Mouse (Mus musculus) kidney, adult 9 months (tissue): ENCODE measurements at regions not wholly inside any gene's neighbourhood (a gene's known extent, or its start where the extent isn't known, plus 50 kb on each side); places are given as distances from the start of the nearest gene placed in this dataset.
"Not testable (repeated sequence)": the region's sequence is repeated elsewhere in the genome, so short reads cannot be mapped to it uniquely, and the experiment has no call there.

ENCODE experiments used
- DNase-seq: peaks from one replicate; pipeline ENCODE4 v3.0.0; 2022

DNA sequence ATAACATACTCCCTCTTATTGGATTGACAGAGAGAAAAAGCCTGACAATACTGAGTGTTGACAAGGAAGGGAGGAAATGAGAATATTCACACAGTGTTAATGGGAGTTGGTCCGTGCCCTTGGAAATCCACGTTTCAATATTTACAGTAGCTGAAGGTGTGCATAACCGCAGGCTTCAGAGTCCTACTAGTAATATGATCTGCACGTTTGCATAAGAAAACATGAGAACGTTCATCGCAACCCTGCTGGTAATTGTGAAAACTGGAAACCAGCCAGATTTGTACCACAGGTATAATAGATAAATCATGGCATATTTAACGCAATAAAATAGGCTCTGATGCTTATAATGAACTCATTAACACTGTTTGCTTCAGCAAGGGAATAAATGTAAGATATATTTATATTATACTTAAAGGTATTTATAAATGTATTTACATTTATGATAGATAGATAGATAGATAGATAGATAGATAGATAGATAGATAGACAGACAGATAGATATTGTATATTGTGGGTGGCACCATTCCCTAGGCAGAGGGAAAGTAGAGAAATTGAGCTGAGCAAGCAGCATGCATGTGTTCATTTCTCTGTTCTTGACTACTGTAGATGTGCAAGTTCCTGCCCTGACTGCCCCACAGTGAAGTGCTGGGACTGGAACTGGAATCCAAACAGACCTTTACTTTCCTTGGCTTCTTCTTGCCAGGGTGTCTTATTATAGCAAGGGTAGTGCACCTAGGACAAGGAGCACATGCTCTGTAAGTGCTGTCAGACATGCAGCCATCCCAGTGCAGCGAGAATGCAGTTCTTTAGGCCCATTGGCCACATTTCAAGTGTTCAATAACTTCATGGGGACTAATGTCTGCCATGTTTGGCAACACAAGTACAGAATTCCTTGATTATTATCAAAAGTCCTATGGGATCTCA, 117.6 kb upstream of the Cpm start:
- no peak for DNase-seq

DNA sequence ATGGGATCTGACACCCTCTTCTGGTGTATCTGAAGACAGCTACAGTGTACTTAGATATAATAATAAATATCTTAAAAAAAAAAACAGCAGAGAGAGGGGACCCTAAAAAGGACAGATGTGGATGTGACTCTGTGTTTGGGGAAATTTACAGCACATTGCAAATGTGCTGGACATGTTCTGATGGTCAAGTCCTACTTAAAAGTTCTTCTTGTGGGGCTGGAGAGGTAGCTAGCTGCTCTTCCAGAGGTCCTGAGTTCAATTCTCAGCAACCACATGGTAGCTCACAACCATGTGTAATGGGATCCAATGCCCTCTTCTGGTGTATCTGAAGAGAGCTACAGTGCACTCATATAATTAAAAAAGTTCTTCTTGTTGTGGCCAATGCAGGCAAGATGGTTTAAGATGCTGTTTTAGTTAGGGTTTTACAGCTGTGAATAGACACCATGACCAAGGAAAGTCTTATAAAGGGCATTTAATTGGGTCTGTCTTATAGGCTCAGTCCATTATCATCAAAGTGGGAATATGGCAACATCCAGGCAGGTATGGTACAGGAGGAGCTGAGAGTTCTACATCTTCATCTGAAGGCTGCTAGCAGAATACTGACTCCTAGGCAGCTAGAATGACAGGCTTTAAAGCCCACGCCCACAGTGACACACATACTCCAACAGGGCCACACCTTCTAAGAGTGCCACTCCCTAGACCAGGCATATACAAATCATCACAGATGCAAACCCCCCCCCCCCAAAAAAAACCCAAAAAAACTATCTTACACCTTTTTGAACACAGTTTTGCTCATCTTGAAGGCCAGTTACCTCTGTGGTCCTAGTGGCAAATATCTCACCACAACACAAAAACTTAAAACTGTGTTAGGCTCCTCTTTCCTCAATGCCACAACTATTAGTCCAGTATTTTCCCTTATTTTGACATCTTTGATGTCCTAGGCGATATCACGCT, 118.5 kb upstream of the Cpm start:
- DNase-seq: no peak

DNA sequence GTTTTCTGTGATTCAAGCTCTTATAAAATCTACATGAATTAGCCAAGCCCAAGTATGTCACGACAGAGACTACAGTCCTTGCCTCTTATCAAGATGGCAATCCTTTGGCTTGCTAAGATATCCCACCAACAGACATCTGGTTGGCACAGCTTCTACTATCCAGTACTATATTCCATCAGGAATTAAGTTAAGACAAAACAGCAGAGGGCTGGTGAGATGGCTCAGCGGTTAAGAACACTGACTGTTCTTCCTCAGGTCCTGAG, 119.1 kb upstream of the Cpm start:
- no peak for DNase-seq

DNA sequence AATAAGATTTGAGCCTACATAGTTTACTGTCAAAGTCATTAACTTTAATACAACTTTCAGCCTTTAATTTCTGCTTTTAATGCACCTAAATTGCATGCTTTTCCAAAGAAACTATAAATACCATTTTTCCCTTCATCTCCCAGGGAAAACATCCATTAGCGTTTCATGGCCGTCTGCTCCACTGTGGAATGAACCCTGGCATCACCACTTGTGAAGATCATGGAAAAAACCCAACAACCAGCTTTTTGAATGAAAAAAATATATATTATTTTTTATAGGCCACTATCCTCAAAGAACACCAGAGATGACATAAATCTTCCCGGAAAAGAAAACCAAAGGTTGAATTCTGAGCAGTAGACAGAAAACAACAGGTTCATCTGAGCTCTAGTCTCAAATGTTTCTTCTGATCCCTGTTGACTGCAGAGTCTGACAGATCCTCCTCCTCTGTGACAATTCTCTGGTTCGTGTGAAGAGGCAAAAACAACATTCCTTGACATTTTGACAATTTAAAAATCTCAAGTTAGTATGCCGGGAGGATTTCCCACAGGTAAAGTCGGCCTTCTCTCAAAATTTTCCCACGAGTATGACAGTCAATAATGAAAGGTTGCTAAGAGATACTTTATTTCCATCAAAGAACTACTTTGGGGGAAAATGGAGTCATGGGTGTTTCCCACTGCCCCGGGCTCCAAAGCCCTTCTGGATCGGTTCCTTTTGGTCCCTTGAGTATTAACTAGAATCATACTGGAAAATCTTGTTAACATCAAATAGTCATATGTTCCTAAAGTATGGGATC, 119.7 kb upstream of the Cpm start:
- DNase-seq: no peak

DNA sequence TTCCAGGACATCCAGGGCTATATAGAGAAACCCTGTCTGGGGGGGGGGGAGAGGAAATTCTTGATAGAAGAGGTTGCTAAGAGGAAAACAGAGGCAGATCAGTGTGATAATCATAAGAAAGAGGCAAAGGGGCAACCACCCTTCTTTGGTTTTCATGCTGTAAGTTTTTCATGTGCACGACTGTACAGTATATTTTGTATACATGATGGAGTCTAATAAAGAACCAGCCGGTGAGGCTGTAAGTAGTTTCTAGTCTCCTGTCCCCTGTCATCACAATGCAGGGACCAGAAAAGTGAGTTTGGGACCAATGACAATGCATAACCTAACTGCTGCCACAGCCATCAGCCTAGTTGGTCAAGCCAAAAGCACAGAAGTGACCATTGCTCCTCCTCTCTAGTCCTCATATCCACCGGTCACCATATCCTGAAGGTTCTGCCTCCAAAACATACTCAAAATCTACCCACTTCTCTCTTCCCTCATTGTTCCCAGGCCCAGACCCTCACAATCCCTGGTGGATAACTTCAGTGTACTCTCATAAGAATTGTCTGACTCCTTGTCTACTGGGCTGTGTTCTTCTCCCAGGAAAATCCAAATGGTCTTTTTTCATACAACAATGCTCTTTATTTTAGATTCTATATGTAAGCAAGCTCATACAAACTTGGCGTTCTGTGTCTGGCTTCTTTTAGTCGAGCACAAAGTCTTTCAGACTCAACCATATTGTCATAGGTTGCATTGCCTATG, 122.9 kb upstream of the Cpm start:
- no peak for DNase-seq

DNA sequence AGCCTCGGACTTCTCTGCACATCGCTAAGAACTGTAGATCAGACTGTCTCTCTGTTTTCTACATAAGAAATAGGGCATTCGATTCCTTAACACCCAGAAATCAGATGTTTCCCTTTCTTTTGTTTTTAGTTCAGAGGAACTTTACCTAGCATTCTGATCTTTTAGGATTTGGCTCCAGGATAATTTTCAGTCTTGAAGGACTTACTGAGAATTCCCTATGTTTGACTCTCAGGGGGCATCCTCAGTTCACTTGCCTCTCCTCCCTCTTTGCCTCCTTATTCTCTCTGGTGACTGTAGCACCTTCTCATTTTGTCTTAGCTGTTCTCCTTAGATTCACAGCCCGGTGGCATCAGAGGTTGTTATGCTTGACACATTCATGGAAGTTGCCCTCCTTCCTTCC, 123.8 kb upstream of the Cpm start:
- no peak for DNase-seq

DNA sequence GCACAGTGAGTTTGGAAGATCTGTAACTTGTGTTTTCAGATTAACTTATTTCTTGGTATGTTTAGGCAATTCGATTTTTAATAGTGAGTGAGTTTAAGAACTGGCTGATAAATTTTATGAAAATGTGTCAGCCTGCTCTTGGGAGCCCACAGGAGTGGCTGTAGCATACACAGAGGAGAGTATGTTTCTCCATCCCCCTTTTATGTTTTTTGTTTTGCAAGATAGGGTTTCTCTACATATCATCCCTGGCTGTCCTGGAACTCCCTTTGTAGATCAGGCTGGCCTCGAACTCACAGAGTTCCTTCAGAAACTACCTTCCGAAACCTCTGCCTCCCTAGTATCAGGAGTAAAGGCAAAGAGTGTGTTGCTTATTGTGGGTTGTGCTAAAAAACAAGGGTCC, 124.2 kb upstream of the Cpm start:
- DNase-seq: no peak

DNA sequence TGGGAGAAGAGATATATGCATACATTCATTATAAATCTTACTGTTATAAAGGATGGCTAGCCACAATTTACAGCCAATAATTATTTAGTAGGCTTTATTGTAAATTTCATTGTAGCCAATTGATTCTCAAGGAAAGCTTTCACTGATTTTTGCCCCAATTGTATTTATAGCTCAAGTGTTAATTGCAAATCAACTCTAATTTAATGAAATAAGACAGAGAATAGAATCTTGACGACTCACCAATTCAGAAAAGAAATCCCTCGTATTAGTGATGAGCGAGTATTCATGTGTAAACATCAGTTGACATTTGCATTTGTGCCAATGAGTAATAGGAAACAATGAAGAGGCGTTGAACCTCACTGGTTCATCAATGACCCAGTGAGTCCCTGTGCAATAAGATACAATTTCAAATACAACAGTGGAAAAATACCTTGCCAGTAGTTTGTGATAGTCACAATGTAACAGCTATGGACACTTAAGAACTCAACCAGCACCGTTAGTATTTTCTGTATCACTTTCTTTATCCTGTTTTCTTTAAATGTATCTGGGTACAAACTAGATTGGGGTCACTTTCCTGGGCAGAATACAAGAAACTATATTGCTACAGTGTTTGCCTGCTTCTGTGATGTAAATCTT, 124.6 kb upstream of the Cpsf6 start:
- DNase-seq: no peak

DNA sequence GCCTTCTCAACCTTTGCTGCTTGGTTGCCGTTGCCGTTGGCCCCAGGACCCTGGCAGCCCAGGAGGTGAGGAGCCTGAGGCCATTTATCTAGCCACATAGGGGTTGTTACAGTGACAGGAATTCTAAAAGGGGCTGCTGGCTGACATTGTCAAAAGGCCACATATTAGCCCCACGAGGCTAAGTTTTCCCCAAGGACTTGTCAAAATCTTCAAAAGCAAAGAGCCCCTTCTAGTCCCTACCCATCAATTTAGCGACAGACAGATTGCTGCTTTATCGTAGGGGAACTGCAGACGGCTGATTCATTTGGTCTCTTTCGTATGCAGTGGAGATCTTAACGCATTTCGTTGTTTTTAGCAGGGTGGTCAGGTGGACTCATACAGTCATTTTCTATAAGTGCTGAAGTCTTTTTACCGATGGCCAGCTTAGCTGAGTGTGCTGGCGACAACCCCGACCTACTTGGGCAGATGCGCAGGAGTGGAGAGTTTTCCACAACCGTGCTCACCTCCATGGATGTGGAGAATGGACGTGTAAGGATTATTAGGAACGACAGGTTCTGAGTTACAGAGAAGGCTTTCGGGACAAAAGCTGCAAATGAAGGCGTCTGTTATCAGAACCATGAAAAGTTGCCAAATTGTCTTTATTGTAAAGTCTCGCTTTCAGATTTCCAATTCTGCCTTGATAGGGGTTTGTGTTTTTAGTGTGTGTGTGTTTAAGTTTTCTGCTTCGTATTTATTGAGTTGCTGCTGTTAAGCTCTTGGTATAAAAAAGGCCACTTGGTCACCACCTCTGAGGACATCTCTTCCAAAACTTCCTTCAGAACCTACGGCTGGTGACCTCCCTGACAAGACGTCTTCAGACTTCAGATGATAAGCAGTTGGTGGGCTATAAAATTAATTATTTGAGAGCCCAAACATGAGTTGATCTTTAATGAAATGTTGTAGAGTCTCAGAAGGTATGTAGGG, 123.7 kb upstream of the Cpsf6 start:
- DNase-seq: no peak

DNA sequence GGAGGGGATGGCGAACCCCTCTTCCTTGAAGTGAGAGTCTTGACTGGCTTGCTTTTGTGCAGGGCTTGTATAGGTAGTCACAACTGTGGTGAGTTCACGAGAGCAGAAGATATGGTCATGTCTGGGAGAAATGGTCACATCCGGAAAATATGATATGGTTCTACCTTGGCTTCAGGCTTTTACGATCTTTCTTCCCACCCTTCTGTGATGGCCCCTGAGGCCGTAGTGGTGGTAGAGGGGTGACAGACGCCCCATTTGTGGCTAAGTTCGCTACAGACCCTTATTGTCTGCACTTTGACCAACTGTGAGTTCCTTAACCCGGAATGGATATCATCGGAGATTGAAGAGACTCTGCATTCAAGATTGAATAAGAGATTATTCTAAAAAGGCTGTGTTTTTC, 122.9 kb upstream of the Cpsf6 start:
- no peak for DNase-seq

DNA sequence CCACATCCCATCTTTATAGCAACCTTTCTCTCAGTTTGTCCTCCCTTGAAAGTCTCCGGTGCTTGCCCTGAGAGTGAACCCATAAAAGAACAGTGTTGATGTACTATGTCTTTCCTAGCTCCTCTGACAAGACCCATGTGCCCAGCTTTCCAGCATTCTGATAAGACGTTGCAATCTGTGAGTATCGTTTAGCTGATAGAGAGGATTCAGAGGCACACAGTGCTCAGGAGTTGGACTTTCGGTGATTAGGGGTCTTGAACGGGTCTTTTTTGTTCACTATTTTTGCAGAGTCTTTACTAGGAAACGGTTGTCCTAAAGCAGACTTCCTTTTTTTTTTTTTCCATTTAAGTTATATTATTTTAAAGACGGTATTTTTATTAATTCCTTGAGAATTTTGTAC, 122.3 kb upstream of the Cpsf6 start:
- DNase-seq: no peak

DNA sequence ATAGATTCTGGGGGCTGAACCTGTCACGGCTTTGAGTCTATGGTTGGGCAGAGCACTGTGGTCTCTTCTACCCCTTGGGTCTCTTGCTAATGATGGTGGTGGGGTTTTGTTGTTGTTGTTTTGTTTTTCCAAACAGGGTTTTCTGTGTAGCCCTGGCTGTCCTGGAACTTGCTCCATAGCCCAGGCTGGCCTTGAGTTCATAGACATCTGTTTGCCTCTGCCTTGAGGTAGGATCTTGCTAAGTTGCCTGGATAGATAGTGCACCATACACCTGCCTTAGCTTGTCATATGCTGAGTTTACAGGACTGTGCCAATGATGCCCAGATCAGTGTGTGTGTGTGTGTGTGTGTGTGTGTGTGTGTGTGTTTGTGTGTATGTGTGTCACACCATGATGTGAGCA, 121.6 kb upstream of the Cpsf6 start:
- no peak for DNase-seq

DNA sequence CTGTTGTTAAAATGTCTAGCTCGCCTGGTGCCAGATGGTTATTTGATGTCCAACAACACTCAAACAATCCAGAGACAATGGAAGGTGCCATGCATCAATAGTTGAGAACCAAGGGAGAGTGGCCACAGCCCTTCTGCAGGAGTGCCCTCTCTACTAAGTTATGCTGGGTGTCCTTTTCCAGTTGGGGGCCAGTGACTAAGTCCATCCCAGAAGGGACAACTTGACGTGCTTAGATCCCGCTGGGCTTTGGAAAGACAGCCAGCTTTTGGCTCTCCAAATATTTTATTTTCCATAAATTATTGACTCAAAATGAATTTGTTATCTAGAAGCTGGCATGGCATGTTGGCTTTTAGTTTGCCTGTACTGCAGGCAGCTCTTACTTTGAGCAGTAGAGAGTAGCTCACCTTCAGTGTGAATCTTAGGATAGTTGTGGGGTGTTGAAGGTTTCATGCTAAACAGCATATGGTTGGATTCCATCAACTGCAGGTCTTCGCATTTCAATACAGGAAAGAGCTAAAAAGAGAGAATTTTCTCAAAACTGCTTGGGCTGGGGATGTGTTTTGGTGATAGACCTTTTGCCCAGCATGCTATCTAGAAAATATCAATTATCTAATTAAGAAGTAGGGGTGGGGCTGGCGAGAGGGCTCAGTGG, 120.8 kb upstream of the Cpsf6 start:
- no peak for DNase-seq

DNA sequence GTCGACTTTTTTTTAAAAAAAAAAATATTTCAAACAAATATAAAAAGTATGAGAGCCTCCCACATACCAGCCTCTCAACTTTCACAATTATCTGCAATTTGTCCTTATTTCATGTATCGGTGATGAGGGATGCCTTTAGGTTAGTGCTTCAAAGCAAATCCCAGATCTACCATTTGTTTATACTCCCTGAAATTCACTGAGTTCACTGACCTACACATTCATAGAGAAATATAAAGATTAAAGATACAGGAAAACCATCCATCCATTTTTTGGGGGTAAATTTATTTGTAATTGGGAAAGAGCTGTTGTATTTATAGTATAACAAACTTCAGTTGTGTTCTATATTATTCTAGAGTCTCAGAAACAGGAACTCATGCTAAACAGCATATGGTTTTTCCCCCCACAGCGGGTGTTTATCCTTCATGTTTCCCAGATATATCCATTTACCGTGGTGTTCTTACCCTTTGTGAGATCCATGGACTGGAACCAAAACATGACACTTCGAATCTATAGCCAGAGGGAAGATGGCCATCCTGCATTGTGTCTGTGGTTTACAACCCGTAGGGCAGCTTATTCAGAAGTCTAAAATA, 120.1 kb upstream of the Cpsf6 start:
- no peak for DNase-seq

DNA sequence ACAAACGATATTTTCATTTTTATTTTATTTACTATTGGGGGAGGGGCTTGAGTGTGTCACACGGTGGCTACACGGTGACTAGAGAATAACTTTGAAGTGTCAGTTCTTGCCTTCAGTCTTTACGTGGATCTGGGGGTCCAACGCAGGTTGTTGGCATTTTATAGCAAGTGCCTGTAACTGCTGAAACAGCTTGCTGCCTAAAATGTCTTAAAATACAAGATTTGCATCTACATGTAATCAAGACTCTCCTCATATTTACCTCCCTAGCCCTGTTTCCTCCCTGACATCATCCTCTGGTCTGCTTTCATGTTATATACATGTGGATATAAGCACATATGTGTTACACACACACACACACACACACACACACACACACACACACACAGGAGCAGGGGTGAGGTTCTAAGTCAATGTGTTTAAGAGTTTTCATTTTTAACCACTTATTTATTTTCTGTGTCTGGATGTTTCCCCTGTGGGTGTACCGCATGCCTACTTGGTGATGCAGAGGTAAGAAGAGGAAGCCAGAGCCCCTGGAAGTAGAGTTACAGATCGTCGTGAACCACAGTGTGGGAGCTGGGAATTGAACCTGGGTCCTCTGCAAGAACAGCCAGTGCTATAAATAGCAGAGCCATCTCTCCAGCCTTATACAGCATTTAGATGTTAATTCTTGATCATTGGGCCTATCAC, 119.5 kb upstream of the Cpsf6 start:
- no peak for DNase-seq

DNA sequence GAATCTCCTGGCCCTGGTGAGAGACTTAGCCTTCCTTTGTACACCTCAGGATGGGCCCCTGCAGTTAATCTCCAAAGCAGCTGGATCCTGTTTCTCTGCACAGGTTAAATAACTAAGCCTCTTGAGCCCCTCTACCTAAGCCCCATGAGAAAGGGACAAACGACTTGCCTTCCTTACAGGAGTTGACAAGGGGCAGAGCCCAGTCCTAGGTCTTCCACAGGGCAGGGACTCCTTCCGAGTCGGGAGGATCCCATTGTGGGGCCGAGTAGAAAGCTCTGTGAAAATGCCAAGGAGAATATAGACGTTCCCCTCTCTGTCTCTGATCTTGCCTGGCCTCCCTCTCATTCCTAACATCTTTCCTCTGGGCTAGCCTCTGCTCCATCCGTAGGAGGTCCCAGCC, 118.7 kb upstream of the Cpsf6 start:
- no peak for DNase-seq

DNA sequence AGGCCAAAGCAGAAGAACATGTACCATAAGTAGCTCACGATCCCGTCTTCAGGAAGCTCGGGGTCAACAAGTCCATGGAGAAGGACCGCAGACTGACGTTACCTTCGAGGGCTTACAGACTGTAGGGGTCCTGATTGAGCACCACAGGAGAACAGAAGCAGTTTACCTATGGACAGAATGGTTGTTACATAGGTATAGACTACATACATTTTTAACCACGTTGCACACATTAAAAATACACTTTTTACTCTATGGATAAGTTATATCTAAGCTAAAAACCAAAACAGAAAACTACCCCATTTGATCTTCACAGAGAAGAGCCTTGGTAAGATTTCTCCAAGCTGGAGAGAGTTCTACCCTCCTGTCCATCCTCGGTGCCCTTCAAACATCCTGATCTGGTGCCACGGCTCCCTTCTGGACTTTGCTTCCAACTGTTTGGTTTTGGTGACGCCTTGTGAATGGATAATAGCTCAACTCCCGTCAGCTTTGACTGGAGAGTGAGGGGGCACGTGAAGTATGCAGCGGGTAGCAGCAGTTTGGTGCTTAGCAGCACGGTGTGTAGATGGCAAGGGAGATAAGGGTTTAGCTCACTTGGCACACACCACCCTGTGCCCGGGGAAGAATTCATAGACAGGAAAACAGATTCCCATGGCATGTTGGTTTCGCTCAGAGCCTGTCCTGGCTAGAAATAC, 117.9 kb upstream of the Cpsf6 start:
- no peak for DNase-seq

DNA sequence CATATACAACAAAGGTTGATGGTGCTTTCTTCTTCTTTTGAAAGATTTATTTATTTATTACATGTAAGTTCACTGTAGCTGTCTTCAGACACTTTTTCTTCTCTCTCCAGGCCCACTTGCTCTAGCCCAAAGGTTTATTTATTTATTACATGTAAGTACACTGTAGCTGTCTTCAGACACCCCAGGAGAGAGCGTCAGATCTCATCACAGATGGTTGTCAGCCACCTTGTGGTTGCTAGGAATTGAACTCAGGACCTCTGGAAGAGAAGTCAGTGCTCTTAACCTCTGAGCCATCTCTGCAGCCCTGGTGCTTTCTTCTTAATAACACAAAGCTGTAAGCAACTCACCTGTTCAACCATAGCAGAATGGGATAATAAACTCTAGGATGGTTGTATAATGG, 117.3 kb upstream of the Cpsf6 start:
- not testable (repeated sequence) for DNase-seq
